Mouse (Mus musculus) c-Kit-positive CD71-negative TER-119-negative erythroid progenitor cells, embryonic 14.5 days (primary cell): ENCODE measurements around the gene Apip.

ENCODE experiments used
- DNase-seq: peaks from one replicate; pipeline ENCODE4 v3.0.0-alpha.2; 2013; ENCODE audit warnings: low read depth

Apip gene

GRCm38 (mm10) chr2:103102595-103102994 is 29.1 kb downstream of the Apip start:
- no peak for DNase-seq

GRCm38 (mm10) chr2:103106172-103106571 is 32.7 kb downstream of the Apip start:
- no peak for DNase-seq

GRCm38 (mm10) chr2:103111669-103112068 is 38.2 kb downstream of the Apip start:
- no peak for DNase-seq

GRCm38 (mm10) chr2:103117212-103117611 is 43.7 kb downstream of the Apip start:
- DNase-seq, result no peak

- DNase-seq, result no peak
These were observed 45.1 kb downstream of the Apip start for GRCm38 (mm10) chr2:103118324-103119196.

GRCm38 (mm10) chr2:103119197-103119854 is 45.9 kb downstream of the Apip start:
- no peak for DNase-seq

GRCm38 (mm10) chr2:103129676-103130075 is 56.2 kb downstream of the Apip start:
- DNase-seq, result no peak

- no peak for DNase-seq
These were observed 57.7 kb downstream of the Apip start for GRCm38 (mm10) chr2:103131145-103131544.

- DNase-seq, result no peak
These were observed 65.2 kb downstream of the Apip start for GRCm38 (mm10) chr2:103138529-103139265.
